Mouse (Mus musculus): ENCODE measurements at regions not wholly inside any gene's neighbourhood (a gene's known extent, or its start where the extent isn't known, plus 50 kb on each side); places are given as distances from the start of the nearest gene placed in this dataset.

- TF ChIP-seq CTCF (IDR thresholded peaks at IDR 0.05; ENCODE audit: insufficient read depth, low read depth, low read length), result no peak
- TF ChIP-seq POLR2A (IDR thresholded peaks at IDR 0.05; ENCODE audit: insufficient read depth, low read depth, low read length), result no peak
These were observed 82.5 kb upstream of the Sertad2 start for GRCm38 (mm10) chr11:20460501-20460921.
